Comparison of ENCODE assay signal across 7 mouse cellular contexts in genomic region chr11:105952911-105953386, GRCm38 (mm10). TPM values are rescaled to one million over a fixed set of nuclear protein-coding genes. Genes with fewer than 3 reads are reported as not detected.
DNase-seq lines count a peak whose midpoint lies in the region; TF ChIP-seq lines count a peak whose summit lies in the region.

TSS of gene Cyb561 (minus strand) at chr11:105953336.

- DNase-seq in testis, postnatal 14 days (ENCODE audit: low spot score), result no peak
- DNase-seq in left cerebral cortex, postnatal 10 days (ENCODE audit: extremely low spot score in 1 of 2, low spot score in 2 of 2), result no peak
- DNase-seq in cerebellum, adult 9-10 months, result no peak
- DNase-seq in gastrocnemius, postnatal 10 days, result no peak
- DNase-seq in urinary bladder, postnatal 25 days (ENCODE audit: low spot score), result no peak

- H3K36me3 ChIP-seq in testis, adult 2 months (ENCODE audit: control insufficient read depth, insufficient read depth, low read length), result no peaks in the 10 kb centered on the region; the same call in 1 of the 2 replicates

- no peaks in the 10 kb centered on the region for H3K27me3 ChIP-seq in testis, adult 2 months (ENCODE audit: control insufficient read depth, insufficient read depth, low read length)

- no peak within 1 kb of the TSS for H3K27ac ChIP-seq in testis, adult 2 months (ENCODE audit: control insufficient read depth, insufficient read depth, low read depth, low read length)
- H3K27ac ChIP-seq in embryonic fibroblast, embryonic 13.5 days (ENCODE audit: insufficient read depth, low read length), result peak within 1 kb of the TSS; percentile 23; the same call in 1 of the 2 replicates

- intact Hi-C loops in left cerebral cortex, postnatal 10 days (cut with DNase I), result no loop called here

- TF ChIP-seq POLR2A in testis, adult 2 months (IDR thresholded peaks at IDR 0.05; ENCODE audit: control insufficient read depth, low read depth, low read length), result no peak
- TF ChIP-seq POLR2A in embryonic fibroblast, embryonic 13.5 days (IDR thresholded peaks at IDR 0.05; ENCODE audit: low read depth, low read length), result no peak

- H3K4me1 ChIP-seq in testis, adult 2 months (ENCODE audit: control insufficient read depth, insufficient read depth, low read length), result peaks cover 9% of the 10 kb centered on the region
- peaks cover 12% of the 10 kb centered on the region for H3K4me1 ChIP-seq in embryonic fibroblast, embryonic 13.5 days (ENCODE audit: control insufficient read depth, insufficient read depth, low read length)

- no peak for TF ChIP-seq CTCF in testis, adult 2 months (IDR thresholded peaks at IDR 0.05; ENCODE audit: control insufficient read depth, insufficient read depth, insufficient replicate concordance, low read depth, low read length)
- no peak for TF ChIP-seq CTCF in embryonic fibroblast, embryonic 13.5 days (IDR thresholded peaks at IDR 0.05; ENCODE audit: borderline replicate concordance, insufficient read depth, low read length)

- H3K4me3 ChIP-seq in testis, adult 2 months (ENCODE audit: control insufficient read depth, low read depth, low read length), result no peak within 1 kb of the TSS
- no peak within 1 kb of the TSS for H3K4me3 ChIP-seq in embryonic fibroblast, embryonic 13.5 days (ENCODE audit: insufficient read depth, low read length)

RNA-seq across cellular contexts. Expression of gene Cyb561, which starts in this region (rescaled TPM):
- polyA plus RNA-seq in testis, adult 2 months (2012; rRNA removed), result 21.8 and 36.1 TPM in 2 replicates
- 2.6 and 3.4 TPM in 2 replicates for polyA plus RNA-seq in embryonic fibroblast, embryonic 13.5 days (2011; ENCODE audit: insufficient read length, low read depth, missing spikeins)
- total RNA-seq in left cerebral cortex, postnatal 10 days (2021), result 10 to 100 TPM; 52.7 to 54.0 TPM
- total RNA-seq in gastrocnemius, postnatal 10 days (2021), result 1 to 10 TPM; 5.8 to 6.6 TPM

Comparison
In these comparisons a context has a peak if more than half of its experiments do, and no peak if none do; other contexts are left out.
1. RNA of gene Cyb561 (total RNA-seq): 52.7 to 54.0 TPM in left cerebral cortex, postnatal 10 days; 5.8 to 6.6 TPM in gastrocnemius, postnatal 10 days; every median in the first group is over 4 times any median in the second.